Mouse (Mus musculus): Measurements from ENCODE around the gene Kctd10. TPM values are rescaled to one million over a fixed set of nuclear protein-coding genes. Genes with fewer than 3 reads are reported as not detected.

Kctd10 gene
- 10 to 100 TPM; 48.7 to 53.0 TPM for total RNA-seq (2021)

GRCm38 (mm10) chr5:114380209-114381012 lies at the start of gene Kctd10, which contains the start of gene Ube3b:
Kctd10 (minus strand) TSS chr5:114380508.
Ube3b (plus strand) TSS chr5:114380607.
- DNase-seq (ENCODE audit: low spot score in 2 of 2) = peak; percentile 83 to 84
- intact Hi-C loops (cut with DNase I) = loop anchor here (2.0 kb wide), 1 partner anchor 66 kb away; no protein-coding TSS in a partner anchor

GRCm38 (mm10) chr5:114429781-114430180 lies 49.5 kb upstream of the Kctd10 start:
- no peak for DNase-seq (ENCODE audit: low spot score in 2 of 2)
- intact Hi-C loops (cut with DNase I) = no loop called here

- intact Hi-C loops (cut with DNase I) = no loop called here
- DNase-seq (ENCODE audit: low spot score in 2 of 2) = no peak
Observed at GRCm38 (mm10) chr5:114428621-114429020, 48.3 kb upstream of the Kctd10 start.

GRCm38 (mm10) chr5:114426732-114427131 lies 46.4 kb upstream of the Kctd10 start:
- intact Hi-C loops (cut with DNase I) = no loop called here
- no peak for DNase-seq (ENCODE audit: low spot score in 2 of 2)

GRCm38 (mm10) chr5:114423961-114424360 lies 43.7 kb upstream of the Kctd10 start:
- intact Hi-C loops (cut with DNase I) = no loop called here
- no peak for DNase-seq (ENCODE audit: low spot score in 2 of 2)

GRCm38 (mm10) chr5:114422591-114422990 lies 42.3 kb upstream of the Kctd10 start:
- intact Hi-C loops (cut with DNase I) = no loop called here

GRCm38 (mm10) chr5:114421561-114422298 lies 41.4 kb upstream of the Kctd10 start:
- intact Hi-C loops (cut with DNase I) = no loop called here
- no peak for DNase-seq (ENCODE audit: low spot score in 2 of 2)

More at GRCm38 (mm10) chr5:114422591-114422990, 42.3 kb upstream of the Kctd10 start:
- DNase-seq (ENCODE audit: low spot score in 2 of 2) = no peak

GRCm38 (mm10) chr5:114418541-114418940 lies 38.2 kb upstream of the Kctd10 start:
- no peak for DNase-seq (ENCODE audit: low spot score in 2 of 2)
- intact Hi-C loops (cut with DNase I) = no loop called here

GRCm38 (mm10) chr5:114416855-114417254 lies 36.5 kb upstream of the Kctd10 start:
- no peak for DNase-seq (ENCODE audit: low spot score in 2 of 2)
- intact Hi-C loops (cut with DNase I) = no loop called here

- intact Hi-C loops (cut with DNase I) = no loop called here
- no peak for DNase-seq (ENCODE audit: low spot score in 2 of 2)
Observed at GRCm38 (mm10) chr5:114415606-114416005, 35.3 kb upstream of the Kctd10 start.

GRCm38 (mm10) chr5:114413067-114413735 lies 32.9 kb upstream of the Kctd10 start:
- intact Hi-C loops (cut with DNase I) = no loop called here
- DNase-seq (ENCODE audit: low spot score in 2 of 2) = no peak

- intact Hi-C loops (cut with DNase I) = no loop called here
- DNase-seq (ENCODE audit: low spot score in 2 of 2) = no peak
Observed at GRCm38 (mm10) chr5:114412361-114412998, 32.2 kb upstream of the Kctd10 start.

GRCm38 (mm10) chr5:114410429-114410828 lies 30.1 kb upstream of the Kctd10 start:
- intact Hi-C loops (cut with DNase I) = no loop called here

GRCm38 (mm10) chr5:114408846-114409245 lies 28.5 kb upstream of the Kctd10 start:
- intact Hi-C loops (cut with DNase I) = no loop called here
- DNase-seq (ENCODE audit: low spot score in 2 of 2) = no peak

More at GRCm38 (mm10) chr5:114410429-114410828, 30.1 kb upstream of the Kctd10 start:
- DNase-seq (ENCODE audit: low spot score in 2 of 2) = no peak

- intact Hi-C loops (cut with DNase I) = no loop called here
- DNase-seq (ENCODE audit: low spot score in 2 of 2) = no peak
Observed at GRCm38 (mm10) chr5:114407810-114408209, 27.5 kb upstream of the Kctd10 start.

GRCm38 (mm10) chr5:114407269-114407668 lies 27.0 kb upstream of the Kctd10 start:
- intact Hi-C loops (cut with DNase I) = no loop called here
- no peak for DNase-seq (ENCODE audit: low spot score in 2 of 2)

- intact Hi-C loops (cut with DNase I) = no loop called here
Observed at GRCm38 (mm10) chr5:114406592-114406991, 26.3 kb upstream of the Kctd10 start.

GRCm38 (mm10) chr5:114393169-114393568 lies 12.9 kb upstream of the Kctd10 start:
- intact Hi-C loops (cut with DNase I) = no loop called here
- DNase-seq (ENCODE audit: low spot score in 2 of 2) = no peak

More at GRCm38 (mm10) chr5:114406592-114406991, 26.3 kb upstream of the Kctd10 start:
- no peak for DNase-seq (ENCODE audit: low spot score in 2 of 2)

- DNase-seq (ENCODE audit: low spot score in 2 of 2) = no peak
- intact Hi-C loops (cut with DNase I) = no loop called here
Observed at GRCm38 (mm10) chr5:114384448-114384847, 4.1 kb upstream of the Kctd10 start.

Data from left cerebral cortex, postnatal 36 days (tissue).